Mouse (Mus musculus): Measurements from ENCODE around the gene Gm9745. TPM values are rescaled to one million over a fixed set of nuclear protein-coding genes. Genes with fewer than 3 reads are reported as not detected.

Gene Gm9745
- not detected for total RNA-seq (2023)

GRCm38 (mm10) chr13:8948131-8948530 is at the start of gene Gm9745:
Gene Gm9745 (minus strand): TSS chr13:8948231.

GRCm38 (mm10) chr13:8995990-8996786 is 48.2 kb upstream of the Gm9745 start, which contains the start of gene Gtpbp4:
Gene Gtpbp4 (minus strand): TSS chr13:8996083.

GRCm38 (mm10) chr13:8952563-8952962 is 4.5 kb upstream of the Gm9745 start, which contains the start of gene Idi2:
Gene Idi2 (plus strand): TSS chr13:8952863.

Other genes starting within 250 kb of the Gm9745 start
- gene Wdr37, start 76.3 kb downstream of the Gm9745 start, total RNA-seq (2023) = 10 to 100 TPM; 62.9 to 63.0 TPM
- gene Idi1, start 62.7 kb downstream of the Gm9745 start, total RNA-seq (2023) = 10 to 100 TPM; 21.6 to 22.3 TPM
- not detected for gene Idi2, start 4.6 kb upstream of the Gm9745 start, total RNA-seq (2023)
- 10 to 100 TPM; 39.0 to 46.2 TPM for gene Gtpbp4, start 47.9 kb upstream of the Gm9745 start, total RNA-seq (2023)
- 10 to 100 TPM; 83.0 to 85.4 TPM for gene Larp4b, start 145.7 kb upstream of the Gm9745 start, total RNA-seq (2023)